Mouse (Mus musculus) intestine, embryonic 16.5 days (tissue): Measurements from ENCODE around the gene Atg4a-ps. TPM values are rescaled to one million over a fixed set of nuclear protein-coding genes. Genes with fewer than 3 reads are reported as not detected.

Experiments
- ATAC-seq: fragments of 200-750 bp; cut with Nextera tagmentation; 2 replicates; pipeline ENCODE4 v1.8.0; 2017; ENCODE audit warnings: moderate TSS enrichment, moderate library complexity
- H3K27ac ChIP-seq: fragments of 300-500 bp; sonication (generic); 2 replicates; pipeline ENCODE4 v1.5.1; 2014; ENCODE audit warnings: mild to moderate bottlenecking, low read length
- H3K27me3 ChIP-seq: fragments of 300-500 bp; sonication (generic); replicated peaks from 2 replicates; pipeline ENCODE4 v1.6.1; 2014; ENCODE audit warnings: low read length, control low read depth, mixed read lengths; ENCODE audit not compliant: control insufficient read depth, insufficient read depth
- H3K36me3 ChIP-seq: fragments of 300-500 bp; sonication (generic); 2 replicates; pipeline ENCODE4 v1.6.1; 2014; ENCODE audit warnings: low read length, control low read depth; ENCODE audit not compliant: control insufficient read depth, insufficient read depth
- H3K4me1 ChIP-seq: fragments of 300-500 bp; sonication (generic); 2 replicates; pipeline ENCODE4 v1.6.1; 2014; ENCODE audit warnings: low read length, control low read depth, mixed read lengths; ENCODE audit not compliant: control insufficient read depth, insufficient read depth
- H3K4me2 ChIP-seq: fragments of 300-500 bp; sonication (generic); 2 replicates; pipeline ENCODE4 v1.6.1; 2014; ENCODE audit warnings: low read depth, low read length, control low read depth
- H3K4me3 ChIP-seq: fragments of 300-500 bp; sonication (generic); 2 replicates; pipeline ENCODE4 v1.5.1; 2014; ENCODE audit warnings: mild to moderate bottlenecking, low read length
- H3K9ac ChIP-seq: fragments of 300-500 bp; sonication (generic); 2 replicates; pipeline ENCODE4 v1.6.1; 2014; ENCODE audit warnings: low read depth, low read length
- H3K9me3 ChIP-seq: fragments of 300-500 bp; sonication (generic); 2 replicates; pipeline ENCODE4 v1.6.1; 2016; ENCODE audit warnings: low read length, control low read depth; ENCODE audit not compliant: control insufficient read depth
- WGBS: fragments of 180-500 bp; shearing (Covaris S2); extraction: QIAGEN DNeasy Blood & Tissue Kit; methylation state at CpG from one replicate; pipeline ENCODE4 v1.1.7; 2014; 5-methylcytosine and 5-hydroxymethylcytosine counted together
- polyA plus RNA-seq: library from polyadenylated mRNA; unstranded; fragments of >200 nt; fragmentation: Nextera tagmentation; extraction: Ambion mirVana; gene quantifications from 2 replicates; pipeline ENCODE4 v1.2.1, GENCODE M21; 2015

The Atg4a-ps gene
- polyA plus RNA-seq, 1 experiment from 2014 or later: 0.22 TPM

DNA sequence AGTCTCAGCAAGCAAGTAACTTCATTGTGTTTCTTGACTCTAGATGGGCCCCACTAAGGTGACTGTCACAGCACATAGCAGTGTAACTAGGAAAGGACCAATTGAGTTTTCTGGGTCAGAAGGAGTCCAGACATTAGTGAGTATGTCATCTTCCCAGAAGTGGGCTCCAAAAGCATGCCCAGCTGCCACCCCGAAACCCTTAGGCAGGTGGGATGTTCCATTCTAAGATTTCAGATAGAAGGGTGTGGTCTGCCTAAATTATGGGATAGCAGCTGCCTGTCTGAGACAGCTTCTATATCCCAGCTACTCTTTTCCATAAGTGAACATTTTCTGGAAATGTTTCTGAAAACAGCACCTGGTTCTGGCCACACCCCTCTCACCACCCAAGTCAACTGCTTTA lies 11.6 kb downstream of the Atg4a-ps start:
- Histone ChIP-seq H3K9me3 (no peaks in the 10 kb centered on the region), H3K27me3 (no peaks in the 10 kb centered on the region), H3K9ac (no peak overlapping the region), H3K4me1 (no peaks in the 10 kb centered on the region), H3K4me3 (no peak overlapping the region), H3K27ac (no peak overlapping the region), H3K4me2 (no peak overlapping the region), H3K36me3 (no peaks in the 10 kb centered on the region)
- 89% methylated on average over 1 of the region's 1 CpGs for WGBS
- no peak for ATAC-seq

DNA sequence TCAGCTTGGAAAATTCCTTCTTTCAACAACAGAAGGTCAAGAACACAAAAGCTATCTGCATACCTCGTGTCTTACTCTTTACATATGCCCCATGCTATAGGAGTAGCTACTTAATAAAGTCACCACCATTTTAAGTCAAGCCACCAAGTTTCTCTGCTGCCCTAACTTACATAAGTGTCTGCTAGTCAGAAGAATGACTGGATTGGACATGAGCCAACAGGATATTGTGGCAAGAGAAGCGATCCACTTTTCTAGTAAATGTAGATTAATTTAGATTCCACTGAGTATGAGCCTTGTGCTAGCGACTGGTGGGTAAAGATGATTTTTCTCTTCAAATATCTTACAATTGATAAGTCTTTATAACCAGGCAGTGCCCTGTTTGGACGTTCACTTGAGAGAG lies 12.0 kb downstream of the Atg4a-ps start:
- Histone ChIP-seq H3K27ac (no peak overlapping the region), H3K27me3 (no peaks in the 10 kb centered on the region)

DNA sequence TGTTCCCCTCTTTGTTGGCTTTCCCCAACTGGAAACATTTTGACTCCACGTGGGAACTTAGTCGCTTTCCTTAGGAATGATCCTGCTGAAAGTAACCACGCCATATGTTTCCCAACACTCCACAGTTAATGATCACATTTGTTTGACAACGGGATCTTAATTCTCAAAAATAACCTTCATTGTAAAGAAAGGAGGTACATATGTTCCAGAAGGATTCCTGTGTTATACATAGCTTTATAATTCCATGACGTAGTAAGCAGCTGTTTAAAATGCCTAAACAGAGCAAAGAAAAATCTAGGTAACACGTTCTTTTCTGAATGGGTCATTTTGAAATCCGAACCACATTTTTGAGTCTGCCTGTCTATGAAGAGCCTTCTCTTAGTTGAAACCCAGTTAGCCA lies 12.7 kb downstream of the Atg4a-ps start:
- 66% methylated on average over 7 of the region's 7 CpGs for whole genome bisulfite sequencing

More for the DNA sequence above, 12.0 kb downstream of the Atg4a-ps start:
- no peaks in the 10 kb centered on the region for H3K36me3 ChIP-seq
- no peak for ATAC-seq
- no peaks in the 10 kb centered on the region for H3K9me3 ChIP-seq
- no peaks in the 10 kb centered on the region for H3K4me1 ChIP-seq
- H3K4me3 ChIP-seq: no peak overlapping the region
- no peak overlapping the region for H3K9ac ChIP-seq
- WGBS: 63% methylated on average over 4 of the region's 4 CpGs
- no peak overlapping the region for H3K4me2 ChIP-seq

DNA sequence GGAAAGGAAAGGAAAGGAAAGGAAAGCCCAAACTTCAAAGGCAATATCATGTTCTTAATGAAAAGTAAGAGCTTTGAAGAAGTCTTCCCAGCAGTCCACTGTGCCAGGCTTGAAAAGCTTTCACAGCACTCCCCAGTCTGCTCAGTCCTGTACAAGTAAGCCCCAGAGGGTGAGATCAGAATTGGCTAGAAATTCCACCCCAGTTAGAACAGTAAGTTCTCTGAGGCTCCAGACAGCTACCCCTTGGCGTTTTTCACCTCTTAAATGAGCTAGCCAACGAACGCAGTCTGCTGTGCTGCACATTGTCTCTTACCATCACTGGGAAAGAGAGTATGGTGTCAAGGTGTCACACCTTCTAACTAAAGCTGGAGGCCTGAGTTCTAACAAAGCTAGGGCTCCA lies 18.2 kb downstream of the Atg4a-ps start:
- Histone ChIP-seq H3K27ac (no peak overlapping the region), H3K4me2 (no peak overlapping the region), H3K4me1 (no peaks in the 10 kb centered on the region), H3K9me3 (no peaks in the 10 kb centered on the region), H3K36me3 (no peaks in the 10 kb centered on the region), H3K9ac (no peak overlapping the region), H3K4me3 (no peak overlapping the region), H3K27me3 (no peaks in the 10 kb centered on the region)
- 80% methylated on average over 3 of the region's 3 CpGs for WGBS
- no peak for ATAC-seq

More for the DNA sequence above, 12.7 kb downstream of the Atg4a-ps start:
- H3K4me3 ChIP-seq: no peak overlapping the region
- H3K9ac ChIP-seq: no peak overlapping the region
- no peaks in the 10 kb centered on the region for H3K9me3 ChIP-seq
- no peak overlapping the region for H3K27ac ChIP-seq
- H3K36me3 ChIP-seq: no peaks in the 10 kb centered on the region
- no peaks in the 10 kb centered on the region for H3K4me1 ChIP-seq
- ATAC-seq: no peak
- H3K27me3 ChIP-seq: no peaks in the 10 kb centered on the region
- no peak overlapping the region for H3K4me2 ChIP-seq

DNA sequence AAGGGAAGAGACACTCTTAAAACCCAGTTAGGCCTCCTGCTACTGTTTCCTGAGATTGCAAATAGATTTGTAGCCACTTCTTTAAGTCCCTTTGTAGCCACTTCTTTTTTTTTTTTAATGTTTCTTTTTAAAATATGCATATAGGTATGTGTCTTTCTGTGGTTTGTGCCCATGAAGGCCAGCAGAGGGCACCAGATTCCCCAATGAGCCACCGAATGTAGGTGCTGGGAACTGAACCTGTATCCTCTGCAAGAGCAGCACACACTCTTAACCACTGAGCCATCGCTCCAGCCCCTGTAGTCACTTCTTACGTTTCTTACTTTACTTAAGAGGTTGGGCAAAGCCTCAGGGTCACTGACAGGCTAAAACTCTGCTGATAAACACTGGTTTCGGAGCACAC lies 19.4 kb downstream of the Atg4a-ps start:
- WGBS: 87% methylated on average over 4 of the region's 4 CpGs
- ATAC-seq: no peak
- H3K9me3 ChIP-seq: no peaks in the 10 kb centered on the region
- no peak overlapping the region for H3K4me2 ChIP-seq
- H3K4me1 ChIP-seq: no peaks in the 10 kb centered on the region
- no peaks in the 10 kb centered on the region for H3K27me3 ChIP-seq
- no peaks in the 10 kb centered on the region for H3K36me3 ChIP-seq
- no peak overlapping the region for H3K27ac ChIP-seq
- H3K4me3 ChIP-seq: no peak overlapping the region
- no peak overlapping the region for H3K9ac ChIP-seq

DNA sequence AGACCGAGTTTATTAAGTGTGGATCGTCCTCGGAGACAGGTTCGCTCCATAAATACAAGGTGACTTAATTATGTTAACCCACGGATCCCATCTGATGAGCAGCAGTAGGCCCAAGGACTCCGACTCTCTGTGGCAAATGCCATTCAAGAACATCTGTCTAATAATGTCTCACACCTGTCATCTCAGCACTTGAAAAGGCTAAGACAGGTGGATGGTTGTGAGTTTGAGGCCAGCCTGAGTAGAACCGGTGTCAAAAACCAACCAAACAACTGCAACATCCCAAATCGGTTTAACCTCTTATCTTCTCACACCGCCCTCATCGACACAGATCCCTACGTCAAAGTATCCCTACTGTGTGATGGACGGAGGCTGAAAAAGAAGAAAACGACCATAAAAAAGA lies 20.7 kb downstream of the Atg4a-ps start:
- Histone ChIP-seq H3K27ac (no peak overlapping the region), H3K9ac (no peak overlapping the region), H3K4me2 (no peak overlapping the region), H3K36me3 (no peaks in the 10 kb centered on the region), H3K27me3 (no peaks in the 10 kb centered on the region), H3K4me3 (no peak overlapping the region), H3K9me3 (no peaks in the 10 kb centered on the region), H3K4me1 (no peaks in the 10 kb centered on the region)
- no peak for ATAC-seq
- WGBS: 88% methylated on average over 13 of the region's 13 CpGs

DNA sequence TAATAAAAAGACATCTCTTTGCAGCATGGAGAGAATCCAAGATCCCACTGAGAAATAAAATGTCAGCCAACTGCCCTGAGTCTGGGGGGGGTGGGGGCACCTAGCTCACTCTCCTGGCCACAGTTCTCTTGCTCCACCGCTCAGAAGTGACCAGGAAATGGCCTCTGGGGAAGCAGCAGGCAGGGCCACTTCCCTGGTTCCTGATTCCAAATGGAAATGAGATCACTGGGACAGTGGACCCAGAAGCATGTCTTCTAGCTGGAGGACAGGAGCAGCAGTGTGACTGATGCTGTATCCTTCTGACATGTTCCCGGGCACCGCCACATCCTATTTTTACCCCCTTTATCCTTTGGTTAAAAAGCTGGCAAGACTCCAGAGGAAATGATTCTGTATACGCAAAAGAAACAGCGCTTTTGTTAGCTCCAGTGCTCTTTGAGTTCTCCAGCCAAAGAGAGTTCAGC lies 21.2 kb downstream of the Atg4a-ps start:
- no peaks in the 10 kb centered on the region for H3K4me1 ChIP-seq
- no peak overlapping the region for H3K9ac ChIP-seq
- H3K9me3 ChIP-seq: no peaks in the 10 kb centered on the region
- H3K36me3 ChIP-seq: no peaks in the 10 kb centered on the region
- ATAC-seq: no peak
- H3K27ac ChIP-seq: no peak overlapping the region
- 47% methylated on average over 5 of the region's 5 CpGs for WGBS
- no peak overlapping the region for H3K4me2 ChIP-seq
- H3K4me3 ChIP-seq: no peak overlapping the region
- H3K27me3 ChIP-seq: no peaks in the 10 kb centered on the region

DNA sequence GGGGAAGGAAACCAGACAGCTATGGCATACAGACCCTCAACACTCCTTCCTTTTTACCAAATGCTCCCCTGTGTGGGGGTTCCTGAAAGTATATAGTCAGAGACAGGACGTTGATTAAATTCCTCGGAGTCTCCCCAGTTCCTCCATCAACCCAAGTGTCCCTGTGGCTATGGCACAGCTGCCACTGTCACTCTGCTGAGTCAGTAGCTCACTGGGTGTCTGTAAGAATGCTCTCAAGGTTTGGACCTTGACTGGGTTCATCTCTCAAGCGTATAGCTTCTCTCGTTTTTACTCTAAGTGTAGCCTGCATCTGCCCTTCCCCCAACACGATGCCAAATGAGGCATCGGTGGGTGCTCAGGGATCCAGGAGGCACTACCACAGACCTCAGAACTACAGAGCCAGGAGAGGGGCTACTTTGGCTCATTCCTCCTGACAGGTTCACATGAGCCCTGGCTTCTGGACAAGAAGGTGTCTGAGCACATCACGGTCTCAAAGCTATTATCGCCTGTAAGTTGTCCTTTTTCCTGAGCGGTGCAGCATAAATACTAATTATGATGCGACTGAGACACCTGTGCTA lies 21.9 kb downstream of the Atg4a-ps start:
- H3K4me3 ChIP-seq: no peak overlapping the region
- no peak for ATAC-seq
- H3K9ac ChIP-seq: no peak overlapping the region
- H3K4me1 ChIP-seq: no peaks in the 10 kb centered on the region
- H3K27me3 ChIP-seq: no peaks in the 10 kb centered on the region
- no peak overlapping the region for H3K27ac ChIP-seq
- H3K4me2 ChIP-seq: no peak overlapping the region
- no peaks in the 10 kb centered on the region for H3K9me3 ChIP-seq
- H3K36me3 ChIP-seq: no peaks in the 10 kb centered on the region
- WGBS: 85% methylated on average over 10 of the region's 10 CpGs

DNA sequence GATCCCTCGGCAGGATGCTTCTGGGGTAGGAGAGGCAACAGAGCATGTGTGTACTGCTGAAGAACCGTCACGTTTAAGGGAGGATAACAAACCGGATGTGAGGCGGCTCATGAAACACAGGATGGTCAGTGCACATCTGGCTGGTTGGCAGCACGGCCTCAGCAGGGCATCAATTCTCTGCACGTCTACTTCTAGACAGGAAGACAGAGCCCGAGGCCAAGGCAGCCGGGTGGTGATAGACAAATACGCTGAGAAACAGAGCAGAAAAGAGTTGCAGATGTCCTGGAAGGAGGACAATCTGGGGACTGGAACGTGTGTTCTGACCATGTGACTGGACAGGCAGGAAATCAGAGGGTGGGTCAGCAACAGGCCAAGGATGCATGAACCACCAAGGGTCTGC lies 25.8 kb downstream of the Atg4a-ps start:
- no peaks in the 10 kb centered on the region for H3K36me3 ChIP-seq
- H3K9me3 ChIP-seq: no peaks in the 10 kb centered on the region
- no peaks in the 10 kb centered on the region for H3K4me1 ChIP-seq
- no peak overlapping the region for H3K9ac ChIP-seq
- 66% methylated on average over 11 of the region's 11 CpGs for WGBS
- H3K4me3 ChIP-seq: no peak overlapping the region
- H3K4me2 ChIP-seq: no peak overlapping the region
- ATAC-seq: no peak
- no peaks in the 10 kb centered on the region for H3K27me3 ChIP-seq
- H3K27ac ChIP-seq: no peak overlapping the region

DNA sequence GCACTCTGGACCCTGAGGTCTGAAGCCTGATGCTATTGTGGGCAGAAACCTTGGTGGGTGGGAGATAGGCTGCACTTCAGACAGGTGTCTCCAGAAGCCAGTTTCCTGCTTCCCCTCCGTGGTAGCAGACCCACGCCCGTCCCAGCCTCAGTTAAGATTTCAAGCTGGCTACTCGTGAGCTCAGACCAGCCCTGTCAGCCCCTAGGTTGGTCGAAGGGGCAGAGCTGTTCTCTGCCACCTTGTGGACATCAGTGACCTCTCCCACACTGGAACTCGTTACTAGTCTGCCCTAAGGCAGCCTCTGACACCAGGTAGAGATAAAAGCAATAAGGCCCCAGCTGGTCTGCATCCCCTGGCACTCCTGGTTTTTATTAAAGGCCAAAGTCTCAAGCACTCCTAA lies 28.9 kb downstream of the Atg4a-ps start:
- H3K4me1 ChIP-seq: no peaks in the 10 kb centered on the region
- 41% methylated on average over 6 of the region's 6 CpGs for whole genome bisulfite sequencing
- no peak overlapping the region for H3K27ac ChIP-seq
- H3K9me3 ChIP-seq: no peaks in the 10 kb centered on the region
- H3K36me3 ChIP-seq: no peaks in the 10 kb centered on the region
- H3K9ac ChIP-seq: no peak overlapping the region
- no peak overlapping the region for H3K4me3 ChIP-seq
- no peaks in the 10 kb centered on the region for H3K27me3 ChIP-seq
- no peak for ATAC-seq
- no peak overlapping the region for H3K4me2 ChIP-seq
